Mouse (Mus musculus) limb, embryonic 15.5 days (tissue): Measurements from ENCODE around the gene Gpr22. TPM values are rescaled to one million over a fixed set of nuclear protein-coding genes. Genes with fewer than 3 reads are reported as not detected.
A peak's percentile ranks its signal among the peaks of the same experiment; 100 is the strongest.

ENCODE experiments used
- ATAC-seq: fragments of 200-750 bp; cut with Nextera tagmentation; 2 replicates; pipeline ENCODE4 v1.8.0; 2017; ENCODE audit warnings: low read depth, moderate TSS enrichment; ENCODE audit not compliant: insufficient number of reproducible peaks, low FRiP score, low TSS enrichment
- H3K27ac ChIP-seq: fragments of 300-500 bp; sonication (generic); 2 replicates; pipeline ENCODE4 v1.5.1; 2015; ENCODE audit warnings: moderate library complexity, mild to moderate bottlenecking, inconsistent platforms
- H3K27me3 ChIP-seq: fragments of 300-500 bp; sonication (generic); 2 replicates; pipeline ENCODE4 v1.6.1; 2015; ENCODE audit warnings: inconsistent platforms
- H3K36me3 ChIP-seq: fragments of 300-500 bp; sonication (generic); 2 replicates; pipeline ENCODE4 v1.6.1; 2015; ENCODE audit warnings: inconsistent platforms
- H3K4me1 ChIP-seq: fragments of 300-500 bp; sonication (generic); 2 replicates; pipeline ENCODE4 v1.6.1; 2015; ENCODE audit warnings: inconsistent platforms
- H3K4me2 ChIP-seq: fragments of 300-500 bp; sonication (generic); 2 replicates; pipeline ENCODE4 v1.6.1; 2015; ENCODE audit warnings: mild to moderate bottlenecking, inconsistent platforms
- H3K4me3 ChIP-seq: fragments of 300-500 bp; sonication (generic); 2 replicates; pipeline ENCODE4 v1.5.1; 2015; ENCODE audit warnings: mild to moderate bottlenecking, inconsistent platforms
- H3K9ac ChIP-seq: fragments of 300-500 bp; sonication (generic); 2 replicates; pipeline ENCODE4 v1.6.1; 2015; ENCODE audit warnings: inconsistent platforms
- H3K9me3 ChIP-seq: fragments of 300-500 bp; sonication (generic); 2 replicates; pipeline ENCODE4 v1.6.1; 2016; ENCODE audit warnings: inconsistent platforms
- WGBS: fragments of 180-500 bp; shearing (Covaris S2); methylation state at CpG from one replicate; pipeline ENCODE4 v1.1.7; 2015; 5-methylcytosine and 5-hydroxymethylcytosine counted together
- polyA plus RNA-seq: library from polyadenylated mRNA; unstranded; fragments of >200 nt; fragmentation: Nextera tagmentation; extraction: Ambion mirVana; gene quantifications from 2 replicates; pipeline ENCODE4 v1.2.1, GENCODE M21; 2015

The Gpr22 gene
- polyA plus RNA-seq = 0.27 and 0.49 TPM in 2 replicates

- Histone ChIP-seq H3K9me3 (no peaks in the 10 kb centered on the region), H3K4me3 (0 out of 2 replicates have a peak within 1 kb of the TSS, but pooled peaks have one; percentile 0), H3K27me3 (no peaks in the 10 kb centered on the region), H3K9ac (no peak within 1 kb of the TSS), H3K4me1 (no peaks in the 10 kb centered on the region), H3K36me3 (no peaks in the 10 kb centered on the region), H3K27ac (no peak within 1 kb of the TSS), H3K4me2 (no peak within 1 kb of the TSS)
- 23% methylated on average over 6 of the region's 6 CpGs for WGBS
- no peak for ATAC-seq
Observed at GRCm38 (mm10) chr12:31713600-31713999, at the start of gene Gpr22. Gene Gpr22, minus strand, starts transcription at chr12:31713947.

- Histone ChIP-seq H3K27me3 (no peaks in the 10 kb centered on the region), H3K27ac (no peak overlapping the region), H3K36me3 (no peaks in the 10 kb centered on the region), H3K4me3 (no peak overlapping the region), H3K9me3 (no peaks in the 10 kb centered on the region), H3K9ac (no peak overlapping the region), H3K4me1 (no peaks in the 10 kb centered on the region), H3K4me2 (no peak overlapping the region)
- no peak for ATAC-seq
- 57% methylated on average over 2 of the region's 2 CpGs for WGBS
Observed at GRCm38 (mm10) chr12:31755885-31756755, 42.4 kb upstream of the Gpr22 start.

GRCm38 (mm10) chr12:31754465-31754864 is 40.7 kb upstream of the Gpr22 start:
- no peaks in the 10 kb centered on the region for H3K27me3 ChIP-seq
- WGBS = 60% methylated on average over 2 of the region's 2 CpGs
- no peak for ATAC-seq
- H3K4me3 ChIP-seq = no peak overlapping the region
- H3K4me1 ChIP-seq = no peaks in the 10 kb centered on the region
- H3K4me2 ChIP-seq = no peak overlapping the region
- no peaks in the 10 kb centered on the region for H3K36me3 ChIP-seq
- no peak overlapping the region for H3K27ac ChIP-seq
- no peaks in the 10 kb centered on the region for H3K9me3 ChIP-seq
- no peak overlapping the region for H3K9ac ChIP-seq

GRCm38 (mm10) chr12:31749846-31750245 is 36.1 kb upstream of the Gpr22 start:
- Histone ChIP-seq H3K27me3 (no peaks in the 10 kb centered on the region), H3K9ac (no peak overlapping the region), H3K4me1 (no peaks in the 10 kb centered on the region), H3K4me2 (no peak overlapping the region), H3K4me3 (no peak overlapping the region), H3K36me3 (0 out of 2 replicates have a peak, but pooled peaks cover 2% of the 10 kb centered on the region), H3K9me3 (no peaks in the 10 kb centered on the region), H3K27ac (no peak overlapping the region)
- no peak for ATAC-seq
- WGBS = 93% methylated on average over 4 of the region's 4 CpGs

- H3K9me3 ChIP-seq = no peaks in the 10 kb centered on the region
- H3K4me2 ChIP-seq = no peak overlapping the region
- H3K27ac ChIP-seq = no peak overlapping the region
- H3K27me3 ChIP-seq = no peaks in the 10 kb centered on the region
- ATAC-seq = no peak
- no peaks in the 10 kb centered on the region for H3K4me1 ChIP-seq
- H3K36me3 ChIP-seq = 0 out of 2 replicates have a peak, but pooled peaks cover 2% of the 10 kb centered on the region
- WGBS = 88% methylated on average over 8 of the region's 8 CpGs
- H3K9ac ChIP-seq = no peak overlapping the region
- H3K4me3 ChIP-seq = no peak overlapping the region
Observed at GRCm38 (mm10) chr12:31747301-31747700, 33.6 kb upstream of the Gpr22 start.

- H3K27me3 ChIP-seq = no peaks in the 10 kb centered on the region
- H3K9ac ChIP-seq = no peak overlapping the region
- H3K4me2 ChIP-seq = no peak overlapping the region
- H3K27ac ChIP-seq = no peak overlapping the region
- 65% methylated on average over 2 of the region's 2 CpGs for WGBS
- H3K4me3 ChIP-seq = no peak overlapping the region
- H3K4me1 ChIP-seq = no peaks in the 10 kb centered on the region
- no peak for ATAC-seq
- H3K9me3 ChIP-seq = no peaks in the 10 kb centered on the region
- H3K36me3 ChIP-seq = no peaks in the 10 kb centered on the region
Observed at GRCm38 (mm10) chr12:31734616-31735015, 20.9 kb upstream of the Gpr22 start.

GRCm38 (mm10) chr12:31730126-31730525 is 16.4 kb upstream of the Gpr22 start:
- no peak for ATAC-seq
- no peaks in the 10 kb centered on the region for H3K36me3 ChIP-seq
- WGBS = 90% methylated on average over 1 of the region's 1 CpGs
- H3K9me3 ChIP-seq = no peaks in the 10 kb centered on the region
- H3K27me3 ChIP-seq = no peaks in the 10 kb centered on the region
- H3K9ac ChIP-seq = no peak overlapping the region
- H3K4me1 ChIP-seq = no peaks in the 10 kb centered on the region
- H3K4me3 ChIP-seq = no peak overlapping the region
- H3K4me2 ChIP-seq = no peak overlapping the region
- H3K27ac ChIP-seq = no peak overlapping the region

GRCm38 (mm10) chr12:31726707-31727106 is 13.0 kb upstream of the Gpr22 start:
- no peaks in the 10 kb centered on the region for H3K27me3 ChIP-seq
- no peaks in the 10 kb centered on the region for H3K36me3 ChIP-seq
- H3K9ac ChIP-seq = no peak overlapping the region
- ATAC-seq = no peak
- no peak overlapping the region for H3K4me3 ChIP-seq
- H3K4me2 ChIP-seq = no peak overlapping the region
- WGBS = 52% methylated on average over 1 of the region's 1 CpGs
- H3K4me1 ChIP-seq = no peaks in the 10 kb centered on the region
- no peaks in the 10 kb centered on the region for H3K9me3 ChIP-seq
- no peak overlapping the region for H3K27ac ChIP-seq

- H3K9me3 ChIP-seq = no peaks in the 10 kb centered on the region
- WGBS = 69% methylated on average over 12 of the region's 12 CpGs
- ATAC-seq = no peak
Observed at GRCm38 (mm10) chr12:31725511-31726275, 11.9 kb upstream of the Gpr22 start.

GRCm38 (mm10) chr12:31724576-31724975 is 10.8 kb upstream of the Gpr22 start:
- H3K27ac ChIP-seq = no peak overlapping the region
- WGBS = 89% methylated on average over 3 of the region's 3 CpGs

More at GRCm38 (mm10) chr12:31725511-31726275, 11.9 kb upstream of the Gpr22 start:
- Histone ChIP-seq H3K36me3 (no peaks in the 10 kb centered on the region), H3K9ac (no peak overlapping the region), H3K4me1 (no peaks in the 10 kb centered on the region), H3K4me2 (no peak overlapping the region), H3K27ac (no peak overlapping the region), H3K4me3 (no peak overlapping the region), H3K27me3 (no peaks in the 10 kb centered on the region)

GRCm38 (mm10) chr12:31719586-31720275 is 6.0 kb upstream of the Gpr22 start:
- Histone ChIP-seq H3K4me3 (no peak overlapping the region), H3K27ac (no peak overlapping the region), H3K9ac (no peak overlapping the region), H3K4me2 (no peak overlapping the region), H3K9me3 (no peaks in the 10 kb centered on the region), H3K27me3 (no peaks in the 10 kb centered on the region), H3K36me3 (no peaks in the 10 kb centered on the region), H3K4me1 (no peaks in the 10 kb centered on the region)
- WGBS = 91% methylated on average over 1 of the region's 1 CpGs
- no peak for ATAC-seq

More at GRCm38 (mm10) chr12:31724576-31724975, 10.8 kb upstream of the Gpr22 start:
- no peak for ATAC-seq
- no peaks in the 10 kb centered on the region for H3K4me1 ChIP-seq
- no peak overlapping the region for H3K4me3 ChIP-seq
- no peak overlapping the region for H3K4me2 ChIP-seq
- H3K9ac ChIP-seq = no peak overlapping the region
- no peaks in the 10 kb centered on the region for H3K9me3 ChIP-seq
- no peaks in the 10 kb centered on the region for H3K27me3 ChIP-seq
- no peaks in the 10 kb centered on the region for H3K36me3 ChIP-seq
